ENCODE assay signal across 7 mouse cellular contexts in the genomic region with DNA sequence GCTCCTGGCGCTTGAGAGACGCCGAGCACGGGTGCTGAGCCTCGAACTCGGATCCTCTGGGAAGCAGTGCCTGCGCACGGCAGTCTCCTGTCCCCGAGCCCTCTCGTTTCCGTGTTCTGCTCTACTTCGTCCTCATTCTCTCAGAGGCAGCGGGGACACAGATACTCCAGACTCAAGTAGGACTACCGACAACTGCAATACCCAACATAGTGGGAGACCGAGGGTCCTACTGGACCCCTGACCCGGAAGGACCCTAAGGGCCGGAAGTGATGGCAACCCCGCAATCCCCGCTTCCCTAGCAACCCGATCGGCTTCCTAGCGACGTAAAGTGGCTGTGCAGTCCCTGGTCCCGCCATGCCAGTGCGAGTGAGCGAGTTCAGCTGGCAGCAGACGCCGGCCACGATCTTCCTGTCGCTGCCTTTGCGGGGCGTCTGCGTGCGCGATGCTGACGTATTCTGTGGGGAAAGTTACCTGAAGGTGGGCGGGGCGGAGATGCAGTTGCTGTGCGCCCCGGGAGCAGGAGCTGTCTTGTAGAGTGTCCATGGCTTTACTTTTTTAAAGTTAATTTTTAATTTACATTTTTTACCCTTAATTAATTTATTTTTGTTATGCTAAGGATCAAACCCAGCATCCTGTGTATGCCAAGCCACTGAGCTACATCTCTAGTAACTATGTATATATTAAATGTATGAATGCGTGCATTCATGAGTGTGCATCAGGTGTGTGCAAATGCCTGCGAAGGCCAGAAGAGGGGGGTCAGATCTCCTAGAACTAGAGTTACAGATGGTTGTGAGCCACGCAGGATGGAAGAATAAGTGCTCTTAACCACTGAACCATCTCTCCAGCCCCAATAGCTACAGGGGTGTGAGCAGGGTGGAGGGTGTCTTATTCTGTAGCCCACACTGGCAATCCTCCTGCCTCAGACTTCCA. TPM values are rescaled to one million over a fixed set of nuclear protein-coding genes. Genes with fewer than 3 reads are reported as not detected.
DNase-seq lines count a peak whose midpoint lies in the region; ATAC-seq lines count a peak whose summit lies in the region.

Gene Dyx1c1 (plus strand): TSS at position 265 of the 930 bp plus-strand sequence.
Gene Gm44503 (plus strand): TSS at position 332 of the 930 bp plus-strand sequence.

- no peaks in the 10 kb centered on the region for H3K27me3 ChIP-seq in midbrain, embryonic 11.5 days (ENCODE audit: control insufficient read depth, insufficient read depth, low read length)

- peak; percentile 83 for DNase-seq in adrenal gland, postnatal 10 days
- DNase-seq in embryo, embryonic 11.5 days (ENCODE audit: low read depth, low spot score) = peak; percentile 69
- peak; percentile 98 for DNase-seq in heart, adult 11 months
- DNase-seq in kidney, adult 11 months = peak; percentile 76
- DNase-seq in left cerebral cortex, postnatal 4 days = peak; percentile 80
- DNase-seq in midbrain, embryonic 11.5 days (ENCODE audit: low spot score, missing footprints) = peak; percentile 98
- DNase-seq in skeletal muscle tissue, adult 2 months (ENCODE audit: low read depth, low spot score) = peak; percentile 62

- H3K36me3 ChIP-seq in midbrain, embryonic 11.5 days (ENCODE audit: control insufficient read depth, insufficient read depth, low read length) = no peaks in the 10 kb centered on the region

- no peaks in the 10 kb centered on the region for H3K9me3 ChIP-seq in midbrain, embryonic 11.5 days (ENCODE audit: control insufficient read depth, low read length)

- intact Hi-C loops in left cerebral cortex, postnatal 4 days (cut with DNase I) = loop anchor here (5.0 kb wide), 1 partner anchor 66 kb away; no protein-coding TSS in a partner anchor

- peak within 1 kb of the TSS; percentile 30; the same call in 1 of the 2 replicates for H3K27ac ChIP-seq in midbrain, embryonic 11.5 days (ENCODE audit: low read depth, low read length)

- no peaks in the 10 kb centered on the region for H3K4me1 ChIP-seq in midbrain, embryonic 11.5 days (ENCODE audit: control insufficient read depth, insufficient read depth, low read length)

- WGBS in midbrain, embryonic 11.5 days = 3% methylated on average over 43 of the region's 43 CpGs

- H3K9ac ChIP-seq in midbrain, embryonic 11.5 days (ENCODE audit: low read length) = peak within 1 kb of the TSS; percentile 73

- peak; percentile 98 for ATAC-seq in midbrain, embryonic 11.5 days (ENCODE audit: low FRiP score)

- H3K4me2 ChIP-seq in midbrain, embryonic 11.5 days = peak within 1 kb of the TSS; percentile 57

- H3K4me3 ChIP-seq in midbrain, embryonic 11.5 days (ENCODE audit: low read depth, low read length) = peak within 1 kb of the TSS; percentile 71

RNA-seq across cellular contexts. Expression of gene Dyx1c1, which starts in this region (rescaled TPM):
- under 1 TPM; 0.66 to 0.85 TPM for total RNA-seq in adrenal gland, postnatal 10 days (2021)
- total RNA-seq in left cerebral cortex, postnatal 4 days (2021) = 1 to 10 TPM; 1.5 to 1.8 TPM
- 2.2 and 2.6 TPM in 2 replicates for polyA plus RNA-seq in midbrain, embryonic 11.5 days (2014; fragmentation: Nextera tagmentation; extraction: Ambion mirVana)

RNA-seq across cellular contexts. Expression of gene Gm44503, which starts in this region (rescaled TPM):
- under 1 TPM in 1 of 2 experiments, not detected in 1; 0.21 TPM for total RNA-seq in adrenal gland, postnatal 10 days (2021)
- under 1 TPM in 1 of 2 experiments, not detected in 1; 0.87 TPM for total RNA-seq in left cerebral cortex, postnatal 4 days (2021)
- polyA plus RNA-seq in midbrain, embryonic 11.5 days (2014; fragmentation: Nextera tagmentation; extraction: Ambion mirVana) = not detected in 2 replicates

Comparison
In these comparisons a context has a peak if more than half of its experiments do, and no peak if none do; other contexts are left out.
1. Peak in every context shown above with its lines: DNase-seq, ATAC-seq, H3K4me3 ChIP-seq and H3K27ac ChIP-seq.
2. Peak in DNase-seq in adrenal gland, postnatal 10 days; RNA of the genes that start here not detected or under 1 TPM.